Mouse (Mus musculus): Measurements from ENCODE around the gene Tnfrsf1a.

The Tnfrsf1a gene

GRCm38 (mm10) chr6:125354352-125355151, 5.4 kb downstream of the Tnfrsf1a start:
- DNase-seq = peak; percentile 72 to 90

- DNase-seq = no peak
Measured at GRCm38 (mm10) chr6:125355197-125355741, 6.1 kb downstream of the Tnfrsf1a start.

GRCm38 (mm10) chr6:125356264-125356663, 7.1 kb downstream of the Tnfrsf1a start:
- peak in 1 of 2 experiments; percentile 75 for DNase-seq

- no peak for DNase-seq
Measured at GRCm38 (mm10) chr6:125357334-125357733, 8.2 kb downstream of the Tnfrsf1a start.

- no peak for DNase-seq
Measured at GRCm38 (mm10) chr6:125359999-125360398, 10.8 kb downstream of the Tnfrsf1a start.

- no peak for DNase-seq
Measured at GRCm38 (mm10) chr6:125360846-125361245, 11.7 kb downstream of the Tnfrsf1a start.

- peak; percentile 77 to 82 for DNase-seq
Measured at GRCm38 (mm10) chr6:125361467-125362291, 12.5 kb downstream of the Tnfrsf1a start.

GRCm38 (mm10) chr6:125363021-125363420, 13.9 kb downstream of the Tnfrsf1a start:
- peak in 1 of 2 experiments; percentile 39 for DNase-seq

- peak; percentile 66 to 76 for DNase-seq
Measured at GRCm38 (mm10) chr6:125363451-125364242, 14.5 kb downstream of the Tnfrsf1a start.

- peak in 1 of 2 experiments; percentile 66 for DNase-seq
Measured at GRCm38 (mm10) chr6:125364448-125364847, 15.3 kb downstream of the Tnfrsf1a start.

GRCm38 (mm10) chr6:125365522-125365921, 16.4 kb downstream of the Tnfrsf1a start:
- DNase-seq = no peak

GRCm38 (mm10) chr6:125366133-125366532, 17.0 kb downstream of the Tnfrsf1a start:
- DNase-seq = no peak

- peak in 1 of 2 experiments; percentile 74 for DNase-seq
Measured at GRCm38 (mm10) chr6:125367758-125368371, 18.7 kb downstream of the Tnfrsf1a start.

GRCm38 (mm10) chr6:125377042-125377441, 27.9 kb downstream of the Tnfrsf1a start:
- peak in 1 of 2 experiments; percentile 36 for DNase-seq

- DNase-seq = peak; percentile 94
Measured at GRCm38 (mm10) chr6:125377582-125378451, 28.7 kb downstream of the Tnfrsf1a start.

GRCm38 (mm10) chr6:125378621-125379020, 29.5 kb downstream of the Tnfrsf1a start:
- no peak for DNase-seq

- DNase-seq = peak in 1 of 2 experiments; percentile 36
Measured at GRCm38 (mm10) chr6:125379781-125380180, 30.6 kb downstream of the Tnfrsf1a start.

GRCm38 (mm10) chr6:125380372-125381360, 31.5 kb downstream of the Tnfrsf1a start, which contains the start of gene Plekhg6:
TSS of gene Plekhg6 (minus strand) at chr6:125380793.
- peak; percentile 77 to 89 for DNase-seq

- no peak for DNase-seq
Measured at GRCm38 (mm10) chr6:125382024-125382423, 32.9 kb downstream of the Tnfrsf1a start.
